Mouse (Mus musculus): ENCODE measurements around the gene Nrip2.

DNA sequence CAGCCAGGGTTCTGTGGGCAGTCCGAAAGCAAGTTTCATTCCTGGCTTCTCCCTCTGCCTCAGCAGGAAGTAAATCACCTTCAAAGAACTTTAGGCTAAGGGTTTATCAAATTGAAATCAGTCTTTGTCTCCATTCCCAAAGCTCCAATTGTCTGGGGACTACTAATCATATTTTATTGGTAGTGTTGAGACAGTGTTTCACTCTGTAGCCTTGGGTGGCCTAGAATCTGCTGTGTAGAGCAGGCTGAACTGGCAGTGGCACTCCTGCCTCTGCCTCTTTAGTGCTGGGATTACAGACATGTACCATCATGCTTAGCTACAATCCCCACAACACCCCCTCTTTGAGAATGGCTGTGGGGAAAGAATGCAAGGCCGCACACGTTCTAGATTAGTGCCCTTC is 22.4 kb downstream of the Nrip2 start:
- TF ChIP-seq CTCF (IDR thresholded peaks at IDR 0.05; ENCODE audit: low read depth, low read length) (no peak), POLR2A (IDR thresholded peaks at IDR 0.05; ENCODE audit: borderline replicate concordance, low read depth, low read length) (no peak)

Measured in bone marrow macrophage, adult 2 months (primary cell).